Mouse (Mus musculus) C2C12 (cell line): ENCODE results near the gene Ptprf. TPM values are rescaled to one million over a fixed set of nuclear protein-coding genes. Genes with fewer than 3 reads are reported as not detected.

Experiments
- H3K27me3 ChIP-seq: one replicate; pipeline ENCODE4 v1.6.1; 2011; ENCODE audit not compliant: control insufficient read depth, insufficient read depth, insufficient read length
- H3K36me3 ChIP-seq: one replicate; pipeline ENCODE4 v1.6.1; 2011; ENCODE audit not compliant: control insufficient read depth, insufficient read depth
- H3K4me3 ChIP-seq: one replicate; pipeline ENCODE4 v1.5.1; 2011; ENCODE audit warnings: mild to moderate bottlenecking, control low read depth; ENCODE audit not compliant: poor library complexity, insufficient read depth, severe bottlenecking
- H3K79me2 ChIP-seq: one replicate; pipeline ENCODE4 v1.6.1; 2011; ENCODE audit not compliant: control insufficient read depth, insufficient read depth
- H3K79me3 ChIP-seq: one replicate; pipeline ENCODE4 v1.6.1; 2011; ENCODE audit warnings: low read depth, control low read depth
- H3ac ChIP-seq: one replicate; pipeline ENCODE3; 2011; ENCODE audit warnings: low read depth; ENCODE audit not compliant: control insufficient read depth, insufficient read length
- CEBPB ChIP-seq: IDR thresholded peaks from one replicate; pipeline ENCODE4 v1.6.1; 2011; ENCODE audit warnings: low read depth, mild to moderate bottlenecking, control low read depth, moderate library complexity
- CTCF ChIP-seq: IDR thresholded peaks from one replicate; pipeline ENCODE4 v1.5.1; 2011; ENCODE audit not compliant: control insufficient read depth, insufficient read depth, insufficient read length
- FOSL1 ChIP-seq: IDR thresholded peaks from one replicate; pipeline ENCODE4 v1.8.0; 2011; ENCODE audit warnings: mild to moderate bottlenecking, low read length; ENCODE audit not compliant: poor library complexity, insufficient read depth, severe bottlenecking
- MAX ChIP-seq: IDR thresholded peaks from one replicate; pipeline ENCODE4 v1.6.1; 2011; ENCODE audit warnings: mild to moderate bottlenecking, control low read depth
- MYOD1 ChIP-seq: IDR thresholded peaks from one replicate; pipeline ENCODE4 v1.6.1; 2011; ENCODE audit warnings: low read depth; ENCODE audit not compliant: control insufficient read depth, insufficient read length
- MYOG ChIP-seq: IDR thresholded peaks from one replicate; pipeline ENCODE4 v1.6.1; 2011; ENCODE audit not compliant: control insufficient read depth, insufficient read length; ENCODE audit errors: extremely low read depth
- USF1 ChIP-seq: IDR thresholded peaks from one replicate; pipeline ENCODE4 v1.6.1; 2011; ENCODE audit warnings: low read depth, mild to moderate bottlenecking, control low read depth, moderate library complexity
- long read RNA-seq, 2 experiments: library from polyadenylated mRNA; unstranded; transcript quantifications; one replicate each; pipeline ENCODE4 v2.0.0; 2019 to 2020
- polyA plus RNA-seq: library from polyadenylated mRNA; unstranded; fragments of >200 nt; fragmentation: generic; extraction: Trizol; gene quantifications from one replicate; pipeline ENCODE4 v1.2.1, GENCODE M21; 2012; ENCODE audit warnings: missing spikeins

The Ptprf gene
- polyA plus RNA-seq = 1.6 TPM
- long read RNA-seq, experiment 1, partial matches to known transcripts = 4 of 9 reads
- long read RNA-seq, experiment 1, other reads (novel, unspliced or antisense) = 5 of 9 reads
- long read RNA-seq, experiment 2, full-length matches to known transcripts = 1 of 50 reads
- long read RNA-seq, experiment 2, partial matches to known transcripts = 44 of 50 reads
- long read RNA-seq, experiment 2, other reads (novel, unspliced or antisense) = 5 of 50 reads

DNA sequence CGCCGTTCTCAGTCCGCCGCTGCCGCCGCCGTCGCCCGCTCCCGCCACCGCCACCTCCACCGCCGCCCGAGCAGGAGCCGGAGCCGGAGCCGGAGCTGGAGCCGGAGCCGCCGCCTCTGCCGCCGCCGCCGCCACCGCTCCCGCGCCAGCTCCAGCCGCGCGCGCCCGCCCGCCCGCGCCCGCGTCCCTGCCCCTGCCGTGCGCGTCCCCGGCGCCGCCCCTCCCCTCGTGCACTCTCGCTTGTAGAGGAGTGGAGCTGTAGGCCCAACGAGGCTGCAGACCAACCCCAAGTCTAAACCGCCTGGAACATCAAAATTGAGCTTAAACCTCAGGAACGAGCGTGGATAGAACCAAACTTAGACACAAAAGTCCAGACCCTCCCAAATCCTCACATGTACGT, at the start of gene Ptprf:
TSS of gene Ptprf (minus strand) at position 175 of the 400 bp plus-strand sequence.
- TF ChIP-seq CTCF (no peak), MAX (no peak), MYOG (no peak), MYOD1 (no peak), USF1 (no peak), CEBPB (no peak), FOSL1 (no peak)
- no peaks in the 10 kb centered on the region for H3K79me3 ChIP-seq
- H3K79me2 ChIP-seq = no peaks in the 10 kb centered on the region
- peak within 1 kb of the TSS; percentile 37 for H3ac ChIP-seq
- H3K4me3 ChIP-seq = no peak within 1 kb of the TSS
- H3K36me3 ChIP-seq = no peaks in the 10 kb centered on the region
- H3K27me3 ChIP-seq = peaks cover 37% of the 10 kb centered on the region

DNA sequence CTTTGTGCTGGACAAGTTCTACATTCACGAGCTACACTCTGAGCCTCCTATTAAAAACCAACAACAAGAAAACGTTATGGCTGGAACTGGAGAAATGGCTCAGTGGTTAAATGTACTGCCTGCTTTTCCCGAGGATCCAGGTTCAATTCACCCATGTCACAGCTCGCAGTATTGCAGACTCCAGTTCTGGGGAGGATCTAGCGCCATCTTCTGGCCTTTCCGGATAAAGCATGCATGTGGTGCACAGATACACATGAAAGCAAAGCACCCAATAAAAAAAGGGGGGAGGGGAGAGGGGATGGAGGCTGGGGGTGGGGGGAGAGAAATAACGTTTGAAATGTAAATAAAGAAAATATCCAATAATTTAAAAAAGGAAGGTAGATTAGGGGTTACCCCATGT, 45.5 kb upstream of the Ptprf start:
- Histone ChIP-seq H3K79me3 (no peaks in the 10 kb centered on the region), H3K79me2 (no peaks in the 10 kb centered on the region), H3K27me3 (no peaks in the 10 kb centered on the region), H3K4me3 (no peak overlapping the region), H3K36me3 (no peaks in the 10 kb centered on the region), H3ac (no peak overlapping the region)
- TF ChIP-seq CTCF (no peak), USF1 (no peak), MAX (no peak), MYOD1 (no peak), FOSL1 (no peak), MYOG (no peak), CEBPB (no peak)

DNA sequence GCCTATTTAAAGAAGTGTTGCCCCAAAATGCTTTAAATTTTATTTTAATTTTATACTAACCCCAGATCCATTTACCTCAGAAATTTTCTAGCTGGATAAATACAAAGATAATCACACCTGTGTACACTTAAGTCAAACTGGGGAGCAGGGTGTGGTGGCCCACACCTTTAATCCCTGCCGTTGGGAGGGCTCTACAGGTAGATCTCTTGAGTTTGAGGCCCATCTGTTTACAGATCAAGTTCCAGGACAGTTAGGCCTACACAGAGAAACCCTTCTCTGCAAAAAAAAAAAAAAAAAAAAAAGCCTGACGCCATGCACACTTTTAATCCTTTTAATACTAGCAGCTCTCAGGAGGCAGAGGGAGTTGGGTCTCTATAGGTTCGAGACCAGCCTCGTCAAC, 44.8 kb upstream of the Ptprf start:
- Histone ChIP-seq H3K79me3 (no peaks in the 10 kb centered on the region), H3ac (no peak overlapping the region), H3K36me3 (no peaks in the 10 kb centered on the region), H3K79me2 (no peaks in the 10 kb centered on the region), H3K27me3 (no peaks in the 10 kb centered on the region), H3K4me3 (no peak overlapping the region)
- TF ChIP-seq USF1 (no peak), CEBPB (no peak), MAX (no peak), MYOG (no peak), CTCF (no peak), MYOD1 (no peak), FOSL1 (no peak)

DNA sequence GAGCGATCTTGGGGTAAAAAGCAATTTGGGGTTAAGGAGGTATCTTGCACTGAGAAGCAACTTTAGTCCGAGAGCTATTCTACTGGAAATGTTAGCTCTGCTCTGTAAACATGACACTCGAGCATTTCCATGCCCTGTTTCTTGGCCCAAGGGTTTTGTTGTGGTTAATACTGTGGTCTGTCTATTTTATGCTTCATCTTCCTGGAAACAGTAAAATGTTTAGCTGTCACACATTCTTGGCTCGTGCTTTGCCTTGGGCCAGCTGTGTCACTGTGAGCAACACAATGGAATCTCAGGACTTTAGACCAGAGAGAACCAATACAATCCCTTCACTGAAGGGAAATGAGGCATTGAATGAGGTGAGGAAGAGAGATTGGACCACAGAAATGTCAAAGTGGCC, 40.6 kb upstream of the Ptprf start:
- Histone ChIP-seq H3K4me3 (no peak overlapping the region), H3ac (no peak overlapping the region), H3K79me3 (no peaks in the 10 kb centered on the region), H3K27me3 (no peaks in the 10 kb centered on the region), H3K79me2 (no peaks in the 10 kb centered on the region), H3K36me3 (no peaks in the 10 kb centered on the region)
- TF ChIP-seq USF1 = no peak
- peak; percentile 64 for TF ChIP-seq MYOD1

DNA sequence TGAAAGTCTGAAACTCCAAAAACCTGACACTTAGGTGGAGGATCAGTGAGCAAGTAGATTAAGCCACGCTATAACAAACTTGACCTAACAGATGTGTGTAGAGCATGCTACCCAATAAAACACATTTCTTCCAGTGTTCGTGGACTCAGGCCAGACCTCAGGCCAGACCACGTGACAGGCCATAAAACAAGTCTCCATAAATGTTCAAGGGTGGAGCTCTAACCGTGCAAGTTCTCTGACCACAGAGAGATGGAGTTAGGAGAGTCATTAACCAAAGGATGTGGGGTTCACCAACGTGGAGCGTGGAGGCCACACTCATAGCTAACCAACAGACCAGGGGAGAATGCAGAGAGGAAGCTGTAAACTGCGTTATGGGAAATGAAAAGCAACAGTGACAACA, 35.3 kb upstream of the Ptprf start:
- Histone ChIP-seq H3K27me3 (peaks cover 10% of the 10 kb centered on the region), H3K36me3 (no peaks in the 10 kb centered on the region), H3K79me2 (no peaks in the 10 kb centered on the region), H3K4me3 (no peak overlapping the region), H3K79me3 (no peaks in the 10 kb centered on the region), H3ac (no peak overlapping the region)
- TF ChIP-seq USF1 = peak; percentile 99
- peak; percentile 19 for TF ChIP-seq MYOD1
- TF ChIP-seq MAX = no peak

DNA sequence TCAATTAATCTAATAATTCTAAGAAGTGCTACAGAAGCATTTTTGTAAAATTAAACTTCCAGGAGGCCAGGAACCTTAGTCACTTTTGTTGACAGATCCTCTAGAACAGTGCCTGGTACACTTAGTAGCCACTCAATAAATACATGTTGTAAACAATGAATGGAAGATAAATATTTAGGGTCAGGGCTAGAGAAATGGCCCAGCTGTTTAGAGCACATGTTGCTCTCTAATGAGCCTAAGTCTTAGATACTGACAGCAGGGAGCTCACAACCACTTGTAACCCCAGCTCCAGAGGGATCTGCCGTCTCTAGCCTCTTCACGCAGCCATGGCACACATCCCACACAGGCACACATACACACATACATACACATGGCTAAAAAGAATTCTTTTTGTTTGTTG, 29.4 kb upstream of the Ptprf start:
- TF ChIP-seq MAX (no peak), CTCF (no peak)
- Histone ChIP-seq H3K79me2 (no peaks in the 10 kb centered on the region), H3ac (no peak overlapping the region), H3K79me3 (no peaks in the 10 kb centered on the region), H3K36me3 (no peaks in the 10 kb centered on the region), H3K4me3 (no peak overlapping the region), H3K27me3 (peaks cover 21% of the 10 kb centered on the region)
